11 mouse cellular contexts compared by ENCODE assay signal in genomic region chr17:43669145-43669695, GRCm38 (mm10). TPM values are rescaled to one million over a fixed set of nuclear protein-coding genes. Genes with fewer than 3 reads are reported as not detected.
DNase-seq lines count a peak whose midpoint lies in the region; ATAC-seq and TF ChIP-seq lines count a peak whose summit lies in the region.
"Had no signal": no experiment of that assay in that cellular context is flagged by ENCODE, and none has a peak within 500 bp of the region (broad histone marks: within the 10 kb centered on the region; RNA-seq: fewer than 3 reads in every experiment).

No protein-coding gene starts in this region.

- peaks cover 19% of the 10 kb centered on the region; the same call in 1 of the 2 replicates for H3K4me1 ChIP-seq in liver, embryonic 15.5 days (replicated peaks)
- peaks cover 33% of the 10 kb centered on the region for H3K4me1 ChIP-seq in forebrain, embryonic 13.5 days
- peaks cover 15% of the 10 kb centered on the region for H3K4me1 ChIP-seq in liver, postnatal 0 days (ENCODE audit: insufficient read depth)

- no peaks in the 10 kb centered on the region for H3K36me3 ChIP-seq in liver, embryonic 15.5 days (replicated peaks)
- H3K36me3 ChIP-seq in forebrain, embryonic 13.5 days (ENCODE audit: poor library complexity, severe bottlenecking) = no peaks in the 10 kb centered on the region
- H3K36me3 ChIP-seq in liver, postnatal 0 days (replicated peaks; ENCODE audit: insufficient read depth, low read length) = no peaks in the 10 kb centered on the region

- H3K9me3 ChIP-seq in liver, embryonic 15.5 days (replicated peaks) = no peaks in the 10 kb centered on the region
- no peaks in the 10 kb centered on the region for H3K9me3 ChIP-seq in forebrain, embryonic 13.5 days (replicated peaks)
- H3K9me3 ChIP-seq in liver, postnatal 0 days (ENCODE audit: low read length) = no peaks in the 10 kb centered on the region

- TF ChIP-seq CTCF in liver, postnatal 0 days (IDR thresholded peaks at IDR 0.05; ENCODE audit: low read depth) = no peak

- no peak overlapping the region for H3K27ac ChIP-seq in liver, embryonic 15.5 days (replicated peaks)
- H3K27ac ChIP-seq in forebrain, embryonic 13.5 days = no peak overlapping the region
- peak overlapping the region; percentile 91 for H3K27ac ChIP-seq in liver, postnatal 0 days (ENCODE audit: low read depth)
- H3K27ac ChIP-seq: liver, embryonic 14.5 days had no signal

- H3K27me3 ChIP-seq in liver, embryonic 15.5 days = peaks cover 9% of the 10 kb centered on the region; the same call in 1 of the 2 replicates
- H3K27me3 ChIP-seq in forebrain, embryonic 13.5 days = no peaks in the 10 kb centered on the region
- H3K27me3 ChIP-seq in liver, postnatal 0 days (ENCODE audit: insufficient read depth, low read length) = no peaks in the 10 kb centered on the region

- H3K9ac ChIP-seq in liver, embryonic 15.5 days = no peak overlapping the region
- peak overlapping the region; percentile 16; the same call in 1 of the 2 replicates for H3K9ac ChIP-seq in forebrain, embryonic 13.5 days
- peak overlapping the region; percentile 50 for H3K9ac ChIP-seq in liver, postnatal 0 days (replicated peaks)
- H3K9ac ChIP-seq: liver, embryonic 14.5 days had no signal

- 57% methylated on average over 6 of the region's 6 CpGs for WGBS in liver, embryonic 15.5 days (ENCODE audit: insufficient replicate concordance)
- WGBS in forebrain, embryonic 13.5 days = 73% methylated on average over 6 of the region's 6 CpGs
- 63% methylated on average over 6 of the region's 6 CpGs for WGBS in liver, postnatal 0 days (ENCODE audit: insufficient replicate concordance)

- 0 out of 2 replicates have a peak overlapping the region, but pooled peaks have one; percentile 30 for H3K4me2 ChIP-seq in liver, embryonic 15.5 days
- peak overlapping the region; percentile 59 for H3K4me2 ChIP-seq in forebrain, embryonic 13.5 days
- peak overlapping the region; percentile 95 for H3K4me2 ChIP-seq in liver, postnatal 0 days (ENCODE audit: low read depth, low read length)

- peak; percentile 17 for DNase-seq in adrenal gland, adult 2 months
- DNase-seq in adrenal gland, adult 8-10 months = no peak
- no peak for DNase-seq in liver
- DNase-seq in liver, postnatal 0 days = peak; percentile 53
- DNase-seq in natural killer cell, adult 2 months (ENCODE audit: low spot score in 2 of 2) = no peak
- DNase-seq: cerebellum, adult 11 months had no signal

- H3K4me3 ChIP-seq in liver, embryonic 15.5 days (replicated peaks) = 0 out of 2 replicates have a peak overlapping the region, but pooled peaks have one; percentile 1
- peak overlapping the region; percentile 95 for H3K4me3 ChIP-seq in forebrain, embryonic 13.5 days
- peak overlapping the region; percentile 68 for H3K4me3 ChIP-seq in liver, postnatal 0 days (ENCODE audit: low read depth, low read length)

- TF ChIP-seq EP300 in liver, postnatal 0 days (IDR thresholded peaks at IDR 0.05; ENCODE audit: low read depth) = no peak

- no peak for ATAC-seq in liver, embryonic 15.5 days (ENCODE audit: insufficient read depth)
- no peak for ATAC-seq in forebrain, embryonic 13.5 days
- ATAC-seq in liver, postnatal 0 days = no peak
- ATAC-seq in erythroblast, adult 5-6 weeks (replicated peaks; ENCODE audit: low FRiP score, poor library complexity, severe bottlenecking) = no peak

RNA-seq across cellular contexts. Expression of gene Cyp39a1, which starts 2.0 kb away (rescaled TPM):
- 1 to 10 TPM; 2.0 to 2.2 TPM for total RNA-seq in adrenal gland, adult 2 months (2021)
- polyA plus RNA-seq in adrenal gland, adult 2 months (2012; rRNA removed) = 0.26 and 0.27 TPM in 2 replicates
- 1 to 10 TPM; 2.4 to 4.3 (median 3.1) TPM for total RNA-seq in adrenal gland, adult 8-10 months (2022)
- 9.6 and 10.2 TPM in 2 replicates for polyA plus RNA-seq in liver, embryonic 15.5 days (2015; fragmentation: Nextera tagmentation; extraction: Ambion mirVana)
- 37.3 and 38.2 TPM in 2 replicates for polyA plus RNA-seq in forebrain, embryonic 13.5 days (2015; fragmentation: Nextera tagmentation; extraction: Ambion mirVana)
- polyA plus RNA-seq in liver, postnatal 0 days (2015; fragmentation: Nextera tagmentation; extraction: Ambion mirVana) = 70.6 and 74.6 TPM in 2 replicates
- total RNA-seq in erythroblast, adult 5-6 weeks (2015; ENCODE audit: low replicate concordance) = 0.63 TPM in 1 of 2 replicates, not detected in the other
- 0.17 and 1.5 TPM in 2 replicates for total RNA-seq in erythroblast, adult 5-6 weeks (2017; ENCODE audit: low replicate concordance)

RNA-seq across cellular contexts. Expression of gene Slc25a27, which starts 2.2 kb away (rescaled TPM):
- total RNA-seq in adrenal gland, adult 2 months (2021) = 1 to 10 TPM; 2.1 to 2.2 TPM
- polyA plus RNA-seq in adrenal gland, adult 2 months (2012; rRNA removed) = 2.1 and 3.8 TPM in 2 replicates
- 10 to 100 TPM in 1 of 4 experiments, 1 to 10 TPM in 3; 4.0 to 11.1 (median 7.0) TPM for total RNA-seq in adrenal gland, adult 8-10 months (2022)
- polyA plus RNA-seq in liver, embryonic 15.5 days (2015; fragmentation: Nextera tagmentation; extraction: Ambion mirVana) = 1.4 and 1.6 TPM in 2 replicates
- 102 and 107 TPM in 2 replicates for polyA plus RNA-seq in forebrain, embryonic 13.5 days (2015; fragmentation: Nextera tagmentation; extraction: Ambion mirVana)
- polyA plus RNA-seq in liver, postnatal 0 days (2015; fragmentation: Nextera tagmentation; extraction: Ambion mirVana) = 1.5 and 1.8 TPM in 2 replicates
- 0.42 TPM in 1 of 2 replicates, not detected in the other for total RNA-seq in erythroblast, adult 5-6 weeks (2015; ENCODE audit: low replicate concordance)
- 0.42 and 1.3 TPM in 2 replicates for total RNA-seq in erythroblast, adult 5-6 weeks (2017; ENCODE audit: low replicate concordance)

RNA-seq across cellular contexts. Expression of gene Tdrd6, which starts 39.1 kb away (rescaled TPM):
- total RNA-seq in adrenal gland, adult 2 months (2021) = not detected
- polyA plus RNA-seq in adrenal gland, adult 2 months (2012; rRNA removed) = not detected in 2 replicates
- not detected for total RNA-seq in adrenal gland, adult 8-10 months (2022)
- polyA plus RNA-seq in liver, embryonic 15.5 days (2015; fragmentation: Nextera tagmentation; extraction: Ambion mirVana) = not detected in 2 replicates
- polyA plus RNA-seq in forebrain, embryonic 13.5 days (2015; fragmentation: Nextera tagmentation; extraction: Ambion mirVana) = 0.03 and 0.17 TPM in 2 replicates
- not detected in 2 replicates for polyA plus RNA-seq in liver, postnatal 0 days (2015; fragmentation: Nextera tagmentation; extraction: Ambion mirVana)
- total RNA-seq in erythroblast, adult 5-6 weeks (2015; ENCODE audit: low replicate concordance) = not detected in 2 replicates
- not detected in 2 replicates for total RNA-seq in erythroblast, adult 5-6 weeks (2017; ENCODE audit: low replicate concordance)
- polyA plus RNA-seq: large intestine, adult 2 months had no signal

Comparison
In these comparisons a context has a peak if more than half of its experiments do, and no peak if none do; other contexts are left out.
1. DNase-seq: peak in adrenal gland, adult 2 months (single experiment) and liver, postnatal 0 days (single experiment); none in adrenal gland, adult 8-10 months (single experiment), liver (single experiment) and natural killer cell, adult 2 months (0 of 2).
2. H3K4me2 ChIP-seq: peak in every context shown above with its lines; median percentile 95 in liver, postnatal 0 days; 59 in forebrain, embryonic 13.5 days; 30 in liver, embryonic 15.5 days.
3. H3K4me3 ChIP-seq: peak in every context shown above with its lines; median percentile 95 in forebrain, embryonic 13.5 days; 68 in liver, postnatal 0 days; 1 in liver, embryonic 15.5 days.
4. RNA of gene Slc25a27, which starts 2.2 kb away (polyA plus RNA-seq): 102 to 107 TPM in forebrain, embryonic 13.5 days; 2.1 to 3.8 TPM in adrenal gland, adult 2 months, 1.5 to 1.8 TPM in liver, postnatal 0 days and 1.4 to 1.6 TPM in liver, embryonic 15.5 days; every median in the first group is over 10 times any median in the second.